Comparison of ENCODE assay signal across 11 mouse cellular contexts in the genomic region with DNA sequence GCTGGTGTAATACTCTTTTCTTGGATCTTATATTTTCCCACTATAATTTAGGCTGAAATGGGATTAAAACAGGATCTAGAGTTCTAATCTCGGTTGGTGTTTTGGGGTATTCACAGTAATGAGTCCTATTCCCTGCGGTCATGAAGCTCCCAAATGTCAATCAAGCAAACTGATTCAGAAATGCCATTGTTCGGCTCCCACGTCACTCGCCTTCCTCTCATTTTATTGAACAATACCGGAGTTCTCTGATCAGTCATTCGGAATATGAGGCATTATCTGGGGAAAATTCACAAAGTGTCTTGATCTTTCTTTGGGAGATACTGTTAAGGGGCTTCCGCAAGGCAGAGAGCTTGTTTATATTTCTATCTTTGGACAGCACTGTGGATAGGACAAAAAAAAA. TPM values are rescaled to one million over a fixed set of nuclear protein-coding genes. Genes with fewer than 3 reads are reported as not detected.
DNase-seq lines count a peak whose midpoint lies in the region; ATAC-seq lines count a peak whose summit lies in the region.
"Had no signal": no experiment of that assay in that cellular context is flagged by ENCODE, and none has a peak within 500 bp of the region (broad histone marks: within the 10 kb centered on the region; RNA-seq: fewer than 3 reads in every experiment).

No protein-coding gene starts in this region.

- peak overlapping the region; percentile 98 for H3K4me2 ChIP-seq in heart, embryonic 16.5 days (ENCODE audit: low read depth, low read length)
- peak overlapping the region; percentile 99; the same call in 1 of the 2 replicates for H3K4me2 ChIP-seq in forebrain, embryonic 11.5 days (ENCODE audit: low read depth, low read length, severe bottlenecking)
- H3K4me2 ChIP-seq in limb, embryonic 11.5 days (ENCODE audit: low read depth, severe bottlenecking) = peak overlapping the region; percentile 93; the same call in 1 of the 2 replicates

- intact Hi-C loops in heart, postnatal 36 days (cut with DNase I) = loop anchor here (10.0 kb wide), 1 partner anchor 576 kb away; no protein-coding TSS in a partner anchor
- intact Hi-C loops in left cerebral cortex, postnatal 10 days (cut with DNase I) = loop anchor here (5.0 kb wide), 2 partner anchors 647 to 662 kb away; a partner anchor contains a TSS

- no peak overlapping the region for H3K27ac ChIP-seq in heart, embryonic 16.5 days (ENCODE audit: low read length)
- peak overlapping the region; percentile 66 for H3K27ac ChIP-seq in forebrain, embryonic 11.5 days (ENCODE audit: low read depth, low read length)
- no peak overlapping the region for H3K27ac ChIP-seq in limb, embryonic 11.5 days (replicated peaks; ENCODE audit: low read depth, low read length)
- H3K27ac ChIP-seq: stomach, embryonic 15.5 days had no signal

- H3K4me1 ChIP-seq in heart, embryonic 16.5 days (ENCODE audit: control insufficient read depth, insufficient read depth, low read length) = peaks cover 15% of the 10 kb centered on the region
- peaks cover 32% of the 10 kb centered on the region for H3K4me1 ChIP-seq in forebrain, embryonic 11.5 days (replicated peaks; ENCODE audit: control insufficient read depth, insufficient read depth, low read length)
- peaks cover 30% of the 10 kb centered on the region for H3K4me1 ChIP-seq in limb, embryonic 11.5 days (ENCODE audit: control insufficient read depth, insufficient read depth, low read length)

- no peak overlapping the region for H3K9ac ChIP-seq in heart, embryonic 16.5 days (ENCODE audit: low read length)
- 0 out of 2 replicates have a peak overlapping the region, but pooled peaks have one; percentile 7 for H3K9ac ChIP-seq in forebrain, embryonic 11.5 days (ENCODE audit: low read length)
- H3K9ac ChIP-seq in limb, embryonic 11.5 days (ENCODE audit: low read length) = no peak overlapping the region

- H3K4me3 ChIP-seq in heart, embryonic 16.5 days (ENCODE audit: low read length) = no peak overlapping the region
- peak overlapping the region; percentile 28 for H3K4me3 ChIP-seq in forebrain, embryonic 11.5 days (ENCODE audit: low read depth, low read length)
- no peak overlapping the region for H3K4me3 ChIP-seq in limb, embryonic 11.5 days (ENCODE audit: low read depth, low read length)

- 70% methylated on average over 8 of the region's 8 CpGs for WGBS in heart, embryonic 16.5 days
- WGBS in forebrain, embryonic 11.5 days = 4% methylated on average over 8 of the region's 8 CpGs
- 42% methylated on average over 8 of the region's 8 CpGs for WGBS in limb, embryonic 11.5 days

- H3K9me3 ChIP-seq in heart, embryonic 16.5 days (replicated peaks; ENCODE audit: control insufficient read depth, low read length) = no peaks in the 10 kb centered on the region
- no peaks in the 10 kb centered on the region for H3K9me3 ChIP-seq in forebrain, embryonic 11.5 days (ENCODE audit: control insufficient read depth, low read length)
- no peaks in the 10 kb centered on the region for H3K9me3 ChIP-seq in limb, embryonic 11.5 days (ENCODE audit: control insufficient read depth, low read length)
- H3K9me3 ChIP-seq: stomach, embryonic 15.5 days had no signal

- no peak for ATAC-seq in heart, embryonic 16.5 days (replicated peaks; ENCODE audit: extremely low read depth, insufficient read depth, low FRiP score)
- ATAC-seq in forebrain, embryonic 11.5 days (replicated peaks; ENCODE audit: low FRiP score) = no peak
- no peak for ATAC-seq in limb, embryonic 11.5 days (ENCODE audit: insufficient number of reproducible peaks, low FRiP score, low TSS enrichment, low read depth)

- DNase-seq in heart, postnatal 36 days = no peak
- peak; percentile 77 for DNase-seq in Muller cell, postnatal 12 days (ENCODE audit: inconsistent ontology term)
- peak; percentile 77 for DNase-seq in forebrain, embryonic 11.5 days (ENCODE audit: low spot score)
- peak; percentile 30 for DNase-seq in limb, embryonic 11.5 days (ENCODE audit: low spot score)
- DNase-seq in left cerebral cortex, postnatal 10 days (ENCODE audit: extremely low spot score in 1 of 2, low spot score in 2 of 2) = no peak
- DNase-seq in spleen, adult 12 weeks (ENCODE audit: low spot score) = no peak
- no peak for DNase-seq in gastrocnemius, adult 8-10 months (ENCODE audit: low spot score in 2 of 2)
- DNase-seq: lung, postnatal 14 days had no signal

- no peaks in the 10 kb centered on the region for H3K36me3 ChIP-seq in heart, embryonic 16.5 days (ENCODE audit: control insufficient read depth, insufficient read depth)
- no peaks in the 10 kb centered on the region for H3K36me3 ChIP-seq in forebrain, embryonic 11.5 days (ENCODE audit: control insufficient read depth, insufficient read depth, low read length)
- H3K36me3 ChIP-seq in limb, embryonic 11.5 days (ENCODE audit: control insufficient read depth, insufficient read depth, low read length) = no peaks in the 10 kb centered on the region
- H3K36me3 ChIP-seq: stomach, embryonic 15.5 days had no signal

- no peaks in the 10 kb centered on the region for H3K27me3 ChIP-seq in heart, embryonic 16.5 days (ENCODE audit: control insufficient read depth, insufficient read depth, low read length)
- no peaks in the 10 kb centered on the region for H3K27me3 ChIP-seq in forebrain, embryonic 11.5 days (ENCODE audit: control insufficient read depth, insufficient read depth, low read length)
- no peaks in the 10 kb centered on the region for H3K27me3 ChIP-seq in limb, embryonic 11.5 days (ENCODE audit: control insufficient read depth, insufficient read depth, low read length)
- H3K27me3 ChIP-seq: stomach, embryonic 15.5 days had no signal

RNA-seq across cellular contexts. Expression of a gene that starts 7.0 kb away (rescaled TPM):
- 9.4 and 9.5 TPM in 2 replicates for polyA plus RNA-seq in heart, embryonic 16.5 days (2015; fragmentation: Nextera tagmentation; extraction: Ambion mirVana)
- total RNA-seq in heart, postnatal 36 days (2021) = 1 to 10 TPM; 4.6 to 6.2 TPM
- polyA plus RNA-seq in forebrain, embryonic 11.5 days (2014; fragmentation: Nextera tagmentation; extraction: Ambion mirVana) = 12.2 and 15.4 TPM in 2 replicates
- polyA plus RNA-seq in limb, embryonic 11.5 days (2014; fragmentation: Nextera tagmentation; extraction: Ambion mirVana) = 10.4 and 11.9 TPM in 2 replicates
- 1 to 10 TPM; 2.5 to 2.7 TPM for total RNA-seq in left cerebral cortex, postnatal 10 days (2021)
- under 1 TPM in 2 of 4 experiments, not detected in 2; 0.17 to 0.38 TPM for total RNA-seq in gastrocnemius, adult 8-10 months (2022)

RNA-seq across cellular contexts. Expression of a gene that starts 18.3 kb away (rescaled TPM):
- polyA plus RNA-seq in heart, embryonic 16.5 days (2015; fragmentation: Nextera tagmentation; extraction: Ambion mirVana) = 3.9 TPM in 2 replicates
- total RNA-seq in heart, postnatal 36 days (2021) = 1 to 10 TPM; 2.8 to 5.1 TPM
- 20.2 and 23.3 TPM in 2 replicates for polyA plus RNA-seq in forebrain, embryonic 11.5 days (2014; fragmentation: Nextera tagmentation; extraction: Ambion mirVana)
- polyA plus RNA-seq in limb, embryonic 11.5 days (2014; fragmentation: Nextera tagmentation; extraction: Ambion mirVana) = 11.7 and 13.8 TPM in 2 replicates
- total RNA-seq in left cerebral cortex, postnatal 10 days (2021) = 1 to 10 TPM; 6.7 to 8.2 TPM
- under 1 TPM; 0.07 to 0.34 (median 0.13) TPM for total RNA-seq in gastrocnemius, adult 8-10 months (2022)

RNA-seq across cellular contexts. Expression of a gene that starts 24.5 kb away (rescaled TPM):
- polyA plus RNA-seq in heart, embryonic 16.5 days (2015; fragmentation: Nextera tagmentation; extraction: Ambion mirVana) = 40.7 and 44.5 TPM in 2 replicates
- 10 to 100 TPM; 32.6 to 34.2 TPM for total RNA-seq in heart, postnatal 36 days (2021)
- polyA plus RNA-seq in forebrain, embryonic 11.5 days (2014; fragmentation: Nextera tagmentation; extraction: Ambion mirVana) = 52.9 and 54.2 TPM in 2 replicates
- 45.3 and 46.3 TPM in 2 replicates for polyA plus RNA-seq in limb, embryonic 11.5 days (2014; fragmentation: Nextera tagmentation; extraction: Ambion mirVana)
- total RNA-seq in left cerebral cortex, postnatal 10 days (2021) = 10 to 100 TPM; 40.2 to 41.9 TPM
- total RNA-seq in gastrocnemius, adult 8-10 months (2022) = 10 to 100 TPM; 17.3 to 22.4 (median 20.5) TPM

RNA-seq across cellular contexts. Expression of a gene that starts 33.8 kb away (rescaled TPM):
- not detected in 2 replicates for polyA plus RNA-seq in heart, embryonic 16.5 days (2015; fragmentation: Nextera tagmentation; extraction: Ambion mirVana)
- total RNA-seq in heart, postnatal 36 days (2021) = not detected
- polyA plus RNA-seq in forebrain, embryonic 11.5 days (2014; fragmentation: Nextera tagmentation; extraction: Ambion mirVana) = not detected in 2 replicates
- polyA plus RNA-seq in limb, embryonic 11.5 days (2014; fragmentation: Nextera tagmentation; extraction: Ambion mirVana) = not detected in 2 replicates
- not detected for total RNA-seq in left cerebral cortex, postnatal 10 days (2021)
- total RNA-seq in gastrocnemius, adult 8-10 months (2022) = not detected
- total RNA-seq: layer of hippocampus, postnatal 14 days had no signal
- polyA plus RNA-seq: stomach, embryonic 15.5 days had no signal

Comparison
In these comparisons a context has a peak if more than half of its experiments do, and no peak if none do; other contexts are left out.
1. DNase-seq: peak in Muller cell, postnatal 12 days (single experiment), forebrain, embryonic 11.5 days (single experiment) and limb, embryonic 11.5 days (single experiment); none in heart, postnatal 36 days (0 of 2), left cerebral cortex, postnatal 10 days (0 of 2), spleen, adult 12 weeks (single experiment) and gastrocnemius, adult 8-10 months (0 of 2).
2. Peak in every context shown above with its lines, with median percentiles within 50 percentile points of each other: H3K4me2 ChIP-seq.